Mouse (Mus musculus): ENCODE results near the gene Hspa2. TPM values are rescaled to one million over a fixed set of nuclear protein-coding genes. Genes with fewer than 3 reads are reported as not detected.

Gene Hspa2
- polyA plus RNA-seq, 1 experiment, result 8.0 TPM

DNA sequence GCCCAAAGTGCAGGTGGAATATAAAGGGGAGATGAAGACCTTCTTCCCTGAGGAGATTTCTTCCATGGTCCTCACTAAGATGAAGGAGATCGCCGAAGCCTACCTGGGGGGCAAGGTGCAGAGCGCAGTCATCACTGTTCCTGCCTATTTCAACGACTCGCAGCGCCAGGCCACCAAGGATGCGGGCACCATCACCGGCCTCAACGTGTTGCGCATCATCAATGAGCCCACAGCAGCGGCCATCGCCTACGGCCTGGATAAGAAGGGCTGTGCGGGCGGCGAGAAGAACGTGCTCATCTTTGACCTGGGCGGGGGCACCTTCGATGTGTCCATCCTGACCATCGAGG, 833 bp downstream of the Hspa2 start:
- no peak for TF ChIP-seq GATA1 (IDR thresholded peaks at IDR 0.05; ENCODE audit: low read length)

DNA sequence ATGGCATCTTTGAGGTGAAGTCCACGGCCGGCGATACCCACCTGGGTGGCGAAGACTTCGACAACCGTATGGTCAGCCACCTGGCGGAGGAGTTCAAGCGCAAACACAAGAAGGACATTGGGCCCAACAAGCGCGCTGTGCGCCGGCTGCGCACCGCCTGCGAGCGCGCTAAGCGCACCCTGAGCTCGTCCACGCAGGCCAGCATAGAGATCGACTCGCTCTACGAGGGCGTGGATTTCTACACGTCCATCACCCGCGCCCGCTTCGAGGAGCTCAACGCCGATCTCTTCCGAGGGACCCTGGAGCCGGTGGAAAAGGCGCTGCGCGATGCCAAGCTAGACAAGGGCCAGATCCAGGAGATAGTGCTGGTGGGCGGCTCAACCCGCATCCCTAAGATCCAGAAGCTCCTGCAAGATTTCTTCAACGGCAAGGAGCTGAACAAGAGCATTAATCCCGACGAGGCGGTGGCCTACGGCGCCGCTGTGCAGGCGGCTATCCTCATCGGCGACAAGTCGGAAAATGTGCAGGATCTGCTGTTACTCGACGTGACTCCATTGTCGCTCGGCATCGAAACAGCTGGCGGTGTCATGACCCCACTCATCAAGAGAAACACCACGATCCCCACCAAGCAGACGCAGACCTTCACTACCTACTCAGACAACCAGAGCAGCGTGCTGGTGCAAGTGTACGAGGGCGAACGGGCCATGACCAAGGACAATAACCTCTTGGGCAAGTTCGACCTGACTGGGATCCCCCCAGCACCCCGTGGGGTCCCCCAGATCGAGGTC, 1.4 kb downstream of the Hspa2 start:
- TF ChIP-seq GATA1 (IDR thresholded peaks at IDR 0.05; ENCODE audit: low read length), result no peak

DNA sequence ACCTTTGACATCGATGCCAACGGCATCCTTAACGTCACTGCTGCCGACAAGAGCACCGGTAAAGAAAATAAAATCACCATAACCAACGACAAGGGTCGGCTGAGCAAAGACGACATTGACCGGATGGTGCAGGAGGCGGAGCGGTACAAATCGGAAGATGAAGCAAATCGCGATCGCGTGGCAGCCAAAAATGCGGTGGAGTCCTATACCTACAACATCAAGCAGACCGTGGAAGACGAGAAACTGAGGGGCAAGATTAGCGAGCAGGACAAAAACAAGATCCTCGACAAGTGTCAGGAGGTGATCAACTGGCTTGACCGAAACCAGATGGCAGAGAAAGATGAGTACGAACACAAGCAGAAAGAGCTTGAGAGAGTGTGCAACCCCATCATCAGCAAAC, 2.0 kb downstream of the Hspa2 start:
- TF ChIP-seq GATA1 (IDR thresholded peaks at IDR 0.05; ENCODE audit: low read length), result no peak

DNA sequence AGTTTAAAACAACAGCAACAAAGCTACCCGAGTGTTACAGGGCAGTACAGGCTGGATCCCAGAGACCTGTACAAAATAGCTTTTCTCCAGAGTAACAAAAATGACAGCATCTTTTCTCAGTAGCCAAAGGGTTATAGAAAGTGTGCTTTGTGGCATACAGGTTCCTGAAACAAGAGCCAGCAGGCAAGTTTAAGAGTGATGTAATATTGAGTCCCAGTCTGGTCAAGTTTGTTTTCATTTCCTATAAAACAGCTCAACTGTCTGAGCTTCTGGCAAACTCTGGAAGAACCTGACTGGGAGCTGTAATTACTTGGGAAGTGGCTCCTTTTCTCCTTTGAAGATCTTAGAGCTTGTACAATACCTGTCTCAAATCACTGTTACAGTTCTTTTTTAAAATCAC, 3.2 kb downstream of the Hspa2 start:
- TF ChIP-seq GATA1 (IDR thresholded peaks at IDR 0.05; ENCODE audit: low read length), result no peak

DNA sequence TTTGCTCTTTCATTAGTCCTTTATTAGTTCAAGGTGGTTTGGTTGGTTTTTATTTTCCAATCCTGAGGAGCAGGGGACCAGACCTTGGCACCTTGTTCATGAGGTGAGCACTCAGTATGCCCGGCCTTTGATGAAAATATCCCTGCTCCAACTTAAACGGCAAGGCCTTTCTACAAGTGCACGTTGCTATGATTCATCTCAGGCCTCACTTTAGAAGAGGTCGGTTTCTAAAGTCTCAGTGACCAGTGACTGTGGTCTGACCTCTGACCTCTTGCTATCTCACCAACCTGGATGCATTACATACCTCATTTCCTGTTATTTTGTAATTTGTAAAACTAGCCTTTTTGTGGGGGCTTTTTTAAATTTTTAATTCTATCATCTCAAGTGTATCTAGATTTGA, 5.2 kb downstream of the Hspa2 start:
- no peak for TF ChIP-seq GATA1 (IDR thresholded peaks at IDR 0.05; ENCODE audit: low read length)

DNA sequence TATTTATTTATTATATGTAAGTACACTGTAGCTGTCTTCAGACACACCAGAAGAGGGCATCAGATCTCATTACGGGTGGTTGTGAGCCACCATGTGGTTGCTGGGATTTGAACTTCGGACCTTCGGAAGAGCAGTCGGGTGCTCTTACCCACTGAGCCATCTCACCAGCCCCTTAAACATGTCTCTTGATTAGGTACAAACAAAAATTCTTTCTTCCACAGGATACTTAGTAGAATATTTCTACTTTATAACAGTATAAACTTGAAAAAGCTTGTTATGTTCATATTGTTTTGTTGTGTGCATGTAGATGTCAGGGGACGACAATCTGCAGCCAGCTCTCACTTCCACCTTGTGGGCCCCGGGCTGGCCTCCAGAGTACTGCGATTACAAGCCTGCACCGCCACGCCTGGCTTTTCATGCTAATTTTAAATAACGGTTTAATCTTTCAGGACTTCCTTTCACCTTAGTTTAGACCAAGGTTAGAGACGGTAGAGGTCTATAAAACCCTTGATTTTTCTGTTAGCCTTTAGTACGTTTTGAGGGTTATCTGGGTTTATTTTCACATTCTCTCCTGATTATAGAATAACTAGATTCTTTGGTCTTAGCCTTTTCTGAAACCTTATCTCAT, 11.5 kb downstream of the Hspa2 start:
- TF ChIP-seq GATA1 (IDR thresholded peaks at IDR 0.05; ENCODE audit: low read length), result no peak

- TF ChIP-seq GATA1 (IDR thresholded peaks at IDR 0.05; ENCODE audit: low read length), result no peak
Measured at GRCm38 (mm10) chr12:76417433-76417854, 13.5 kb downstream of the Hspa2 start, which contains the start of gene Ppp1r36. TSS of gene Ppp1r36 (plus strand) at chr12:76417538.

DNA sequence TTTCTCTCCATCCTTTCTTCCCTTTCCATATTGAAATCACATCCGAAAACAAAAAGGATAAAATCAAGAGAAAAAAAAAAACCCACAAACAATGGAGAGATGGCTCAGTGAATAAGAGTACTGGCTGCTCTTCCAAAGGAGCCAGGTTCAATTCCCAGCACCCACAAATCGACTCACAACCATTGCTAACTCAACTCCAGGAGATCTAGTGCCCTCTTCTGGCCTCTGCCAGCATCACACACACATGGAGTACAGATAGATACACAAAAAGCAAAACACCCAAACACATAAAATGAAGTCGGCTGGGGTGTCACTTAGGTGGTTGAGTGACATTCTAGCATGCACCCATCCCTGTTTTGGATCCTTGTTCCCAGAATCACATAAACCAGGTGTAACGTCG, 14.4 kb downstream of the Hspa2 start:
- TF ChIP-seq GATA1 (IDR thresholded peaks at IDR 0.05; ENCODE audit: low read length), result no peak

- no peak for TF ChIP-seq GATA1 (IDR thresholded peaks at IDR 0.05; ENCODE audit: low read length)
Measured at GRCm38 (mm10) chr12:76425256-76425655, 21.3 kb downstream of the Hspa2 start.

- no peak for TF ChIP-seq GATA1 (IDR thresholded peaks at IDR 0.05; ENCODE audit: low read length)
Measured at GRCm38 (mm10) chr12:76427546-76427945, 23.6 kb downstream of the Hspa2 start.

DNA sequence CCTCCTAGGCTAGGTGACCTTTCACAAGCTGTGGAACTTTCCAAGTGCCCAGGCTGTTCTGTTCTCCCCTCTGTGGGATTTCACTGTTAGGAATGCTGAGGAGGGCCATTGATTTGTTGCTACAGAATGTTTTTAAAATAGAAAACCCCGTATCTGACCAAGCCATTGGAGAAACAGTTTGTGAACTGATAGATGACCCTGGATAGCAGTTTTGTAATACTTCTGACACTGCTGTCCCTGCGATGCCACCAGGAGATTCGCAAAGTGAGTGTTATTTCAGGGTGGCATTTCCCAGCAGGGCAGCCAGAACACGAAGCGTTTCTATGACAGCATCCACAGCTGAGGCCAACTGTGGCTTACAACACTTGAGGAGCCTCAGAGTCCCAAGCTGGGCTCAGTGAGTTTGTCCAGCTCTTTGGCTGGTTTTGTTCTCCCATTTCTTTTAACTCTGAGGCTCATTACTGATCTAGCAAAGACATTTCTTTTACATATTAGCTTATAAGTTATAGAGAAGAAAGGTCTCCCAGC, 27.0 kb downstream of the Hspa2 start:
- TF ChIP-seq GATA1 (IDR thresholded peaks at IDR 0.05; ENCODE audit: low read length), result no peak

DNA sequence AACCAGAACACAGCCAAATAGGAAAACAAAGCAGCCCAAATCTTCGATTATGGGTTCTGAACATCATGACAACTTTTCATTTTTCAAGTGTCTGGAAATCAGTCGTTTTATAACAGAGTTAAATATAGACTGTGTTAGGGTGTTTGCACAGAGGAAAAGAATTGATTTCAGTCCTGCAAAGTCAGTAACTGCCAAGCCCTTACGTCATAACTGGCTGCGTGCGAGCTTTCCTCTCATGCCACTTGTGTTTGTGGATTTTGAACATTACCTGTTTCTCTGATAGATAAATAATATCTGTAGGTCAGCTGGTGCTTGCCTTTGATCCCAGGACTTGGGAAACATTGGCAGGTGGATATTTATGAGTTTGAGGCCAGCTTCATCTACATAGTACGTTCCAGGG, 27.5 kb downstream of the Hspa2 start:
- TF ChIP-seq GATA1 (IDR thresholded peaks at IDR 0.05; ENCODE audit: low read length), result no peak

GRCm38 (mm10) chr12:76434111-76434510, 30.1 kb downstream of the Hspa2 start:
- TF ChIP-seq GATA1 (IDR thresholded peaks at IDR 0.05; ENCODE audit: low read length), result no peak

DNA sequence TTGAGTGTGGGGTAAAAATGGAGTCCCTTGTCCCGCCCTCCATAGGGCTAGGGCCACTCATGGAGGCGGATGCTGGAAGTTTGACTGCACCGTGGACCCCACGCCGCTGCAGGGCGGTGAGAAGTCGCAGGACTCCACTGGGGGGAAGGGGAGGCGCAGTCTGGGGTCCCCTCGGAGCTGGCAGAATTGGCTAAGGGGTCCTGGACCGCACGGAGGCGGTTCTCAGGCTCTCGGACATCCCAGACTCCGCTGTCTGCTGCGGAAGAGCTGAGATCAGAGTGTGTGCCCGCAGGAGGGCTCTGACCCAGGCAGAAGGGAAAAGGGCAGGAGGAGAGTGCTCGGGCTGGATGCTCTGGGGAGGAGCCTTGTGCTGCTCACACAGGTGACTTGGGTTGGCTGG, 31.1 kb downstream of the Hspa2 start:
- no peak for TF ChIP-seq GATA1 (IDR thresholded peaks at IDR 0.05; ENCODE audit: low read length)

DNA sequence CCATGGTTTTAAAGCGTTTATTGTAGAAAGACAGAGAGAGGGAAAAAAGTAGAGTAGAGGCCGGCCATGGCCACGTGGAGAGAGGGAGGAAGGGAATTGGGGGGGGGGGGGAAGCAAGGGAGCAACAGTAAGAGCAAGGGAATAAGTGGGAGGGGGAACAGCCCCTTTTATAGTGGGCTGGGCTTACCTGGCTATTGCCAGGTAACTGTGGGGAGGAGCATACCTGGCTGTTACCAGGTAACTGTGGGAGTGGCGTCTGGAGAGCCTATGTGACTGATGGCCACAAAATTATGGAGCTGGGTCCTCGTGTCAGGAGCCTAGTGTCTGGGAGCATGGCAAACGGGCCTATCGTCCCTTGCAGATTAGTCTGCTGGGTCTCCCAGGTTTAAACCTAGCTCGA, 31.6 kb downstream of the Hspa2 start:
- TF ChIP-seq GATA1 (IDR thresholded peaks at IDR 0.05; ENCODE audit: low read length), result no peak

- no peak for TF ChIP-seq GATA1 (IDR thresholded peaks at IDR 0.05; ENCODE audit: low read length)
Measured at GRCm38 (mm10) chr12:76444359-76444772, 40.4 kb downstream of the Hspa2 start.

DNA sequence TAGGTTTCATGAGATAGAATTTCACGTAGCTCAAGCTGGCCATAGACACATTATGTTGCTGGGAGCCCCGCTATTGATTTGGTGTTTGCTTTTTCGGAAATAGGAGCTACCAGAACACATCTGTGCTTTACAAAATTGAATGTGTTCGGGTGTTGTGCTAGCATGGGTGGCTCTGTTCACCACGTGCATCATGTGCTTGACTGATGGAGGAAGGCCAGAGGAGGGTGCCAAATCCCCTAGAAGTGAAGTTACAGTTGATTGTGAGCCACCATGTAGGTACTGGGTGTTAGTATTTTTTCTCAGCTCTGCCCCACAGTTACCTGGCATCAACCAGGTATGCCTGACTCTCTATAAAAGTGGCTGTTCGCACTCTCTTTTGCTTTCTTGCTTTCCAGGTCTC, 40.9 kb downstream of the Hspa2 start:
- TF ChIP-seq GATA1 (IDR thresholded peaks at IDR 0.05; ENCODE audit: low read length), result no peak

All from G1E-ER4 (cell line).